Mouse (Mus musculus) fibroblast of lung, adult 2 months (primary cell): Measurements from ENCODE around the gene 1700029I15Rik.
A peak's percentile ranks its signal among the peaks of the same experiment; 100 is the strongest.
"Not testable (repeated sequence)": the region's sequence is repeated elsewhere in the genome, so short reads cannot be mapped to it uniquely, and the experiment has no call there.

Experiments
- DNase-seq: peaks from one replicate; pipeline ENCODE4 v3.0.0-alpha.2; 2011; ENCODE audit warnings: low read depth

Gene 1700029I15Rik

GRCm38 (mm10) chr2:92392318-92393264 is 10.3 kb downstream of the 1700029I15Rik start:
- no peak for DNase-seq

DNA sequence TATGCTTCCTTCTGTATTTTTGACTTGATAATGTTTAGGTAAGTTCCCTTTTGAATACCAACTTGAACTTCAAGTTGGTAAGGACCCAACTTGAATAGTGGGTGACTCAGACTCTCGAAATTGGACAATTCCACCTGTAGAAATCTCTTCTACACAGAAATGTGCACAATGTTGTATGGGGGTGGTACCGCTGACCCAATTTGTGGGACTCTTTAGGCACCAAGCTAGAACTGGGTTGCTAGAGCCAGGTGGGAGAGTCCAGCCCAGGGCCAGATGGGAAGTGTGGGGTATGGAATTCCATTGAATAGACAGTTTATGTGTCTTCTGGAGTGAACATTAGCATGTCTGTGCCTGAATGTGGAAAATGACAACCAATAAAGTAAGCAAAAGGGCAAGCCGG is 13.2 kb downstream of the 1700029I15Rik start:
- no peak for DNase-seq

GRCm38 (mm10) chr2:92397436-92397835 is 15.1 kb downstream of the 1700029I15Rik start:
- no peak for DNase-seq

GRCm38 (mm10) chr2:92399877-92400276 is 17.5 kb downstream of the 1700029I15Rik start:
- DNase-seq = not testable (repeated sequence)

- no peak for DNase-seq
Measured at GRCm38 (mm10) chr2:92400682-92401081, 18.3 kb downstream of the 1700029I15Rik start.

- no peak for DNase-seq
Measured at GRCm38 (mm10) chr2:92401091-92401561, 18.8 kb downstream of the 1700029I15Rik start, which contains the start of gene Mapk8ip1. Mapk8ip1 (minus strand) TSS chr2:92401263.

GRCm38 (mm10) chr2:92402591-92403326 is 20.4 kb downstream of the 1700029I15Rik start:
- DNase-seq = no peak

GRCm38 (mm10) chr2:92403776-92404319 is 21.5 kb downstream of the 1700029I15Rik start:
- no peak for DNase-seq

GRCm38 (mm10) chr2:92404737-92405136 is 22.4 kb downstream of the 1700029I15Rik start:
- no peak for DNase-seq

DNA sequence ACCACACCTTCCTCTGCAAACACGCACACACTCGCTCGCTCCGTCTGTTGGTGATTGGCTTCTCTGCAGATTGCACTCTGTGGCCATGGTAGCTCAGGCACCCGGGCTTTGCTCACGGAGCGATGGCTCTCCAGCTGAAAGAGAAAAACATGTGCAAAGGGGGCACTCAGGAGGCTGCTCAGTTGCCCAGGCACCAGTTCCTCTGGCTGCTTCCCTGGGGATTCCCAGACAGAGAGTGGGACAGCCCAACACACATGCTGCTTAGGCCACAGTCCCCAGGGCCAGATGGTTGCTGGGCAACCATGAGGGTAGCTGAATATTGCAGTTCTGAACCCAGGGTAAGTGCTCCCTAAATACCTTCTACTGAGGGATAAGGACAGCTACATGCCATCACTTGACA is 23.3 kb downstream of the 1700029I15Rik start:
- no peak for DNase-seq

GRCm38 (mm10) chr2:92408309-92409045 is 26.1 kb downstream of the 1700029I15Rik start:
- DNase-seq = no peak

DNA sequence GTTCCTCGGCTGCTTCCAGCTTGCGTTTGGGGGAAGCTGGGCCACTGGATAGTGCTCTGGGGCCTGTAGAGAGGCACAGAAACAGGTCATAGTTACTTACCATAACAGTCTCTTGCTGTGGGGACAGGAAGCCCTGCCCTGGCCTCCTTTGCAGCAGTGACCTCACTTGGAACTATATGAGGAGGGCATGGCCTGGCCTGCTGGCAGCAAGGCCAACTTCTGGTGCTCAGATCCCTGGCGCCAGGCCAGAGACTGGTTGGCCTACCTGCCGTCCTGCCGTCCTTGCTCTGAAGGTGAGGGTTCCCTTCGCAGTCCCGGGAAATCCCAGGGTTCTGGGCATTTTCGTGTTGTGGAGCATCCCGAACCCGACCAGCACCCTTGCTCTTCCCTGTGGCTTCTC is 29.4 kb downstream of the 1700029I15Rik start:
- no peak for DNase-seq

- DNase-seq = no peak
Measured at GRCm38 (mm10) chr2:92421723-92422387, 39.5 kb downstream of the 1700029I15Rik start.

GRCm38 (mm10) chr2:92422388-92423135 is 40.2 kb downstream of the 1700029I15Rik start:
- no peak for DNase-seq

GRCm38 (mm10) chr2:92423156-92423555 is 40.8 kb downstream of the 1700029I15Rik start:
- DNase-seq = no peak

DNA sequence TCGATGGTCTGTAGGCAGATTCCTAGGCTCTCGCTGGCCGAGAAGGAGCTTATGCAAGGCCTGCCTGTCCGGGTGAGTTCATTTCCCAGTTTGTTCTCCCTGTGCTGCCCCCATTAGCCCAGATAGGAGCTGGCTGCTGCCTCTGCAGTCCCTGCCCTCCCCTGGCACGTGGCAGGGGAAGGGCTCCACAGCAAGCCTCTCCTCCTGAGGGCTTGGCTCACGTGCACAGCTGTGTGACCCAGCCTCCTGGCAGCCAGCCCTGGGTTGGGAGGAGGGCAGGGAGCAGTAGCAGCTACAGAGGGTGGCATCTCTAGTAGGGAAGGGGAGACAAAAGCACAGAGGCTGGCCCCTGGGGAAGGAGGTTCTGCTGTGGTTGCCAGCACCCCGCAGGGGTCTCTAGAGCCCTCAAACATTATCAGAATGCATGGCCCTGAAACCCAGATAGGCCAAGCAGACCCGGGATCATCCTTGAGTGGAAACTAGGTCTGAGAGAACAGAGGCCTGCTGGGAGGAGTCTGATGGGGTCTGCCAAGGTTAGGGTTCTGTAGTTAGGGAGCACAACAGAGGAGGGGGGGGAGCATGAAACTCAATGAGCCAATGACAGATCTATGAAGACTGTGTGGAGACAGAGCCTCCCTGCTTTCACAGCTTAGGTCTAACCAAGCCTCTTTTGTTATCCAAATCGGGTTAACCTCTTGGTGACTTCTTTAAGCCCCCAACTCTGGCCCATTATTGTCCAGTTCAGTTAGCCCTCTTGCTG is 41.5 kb downstream of the 1700029I15Rik start:
- peak; percentile 86 for DNase-seq

DNA sequence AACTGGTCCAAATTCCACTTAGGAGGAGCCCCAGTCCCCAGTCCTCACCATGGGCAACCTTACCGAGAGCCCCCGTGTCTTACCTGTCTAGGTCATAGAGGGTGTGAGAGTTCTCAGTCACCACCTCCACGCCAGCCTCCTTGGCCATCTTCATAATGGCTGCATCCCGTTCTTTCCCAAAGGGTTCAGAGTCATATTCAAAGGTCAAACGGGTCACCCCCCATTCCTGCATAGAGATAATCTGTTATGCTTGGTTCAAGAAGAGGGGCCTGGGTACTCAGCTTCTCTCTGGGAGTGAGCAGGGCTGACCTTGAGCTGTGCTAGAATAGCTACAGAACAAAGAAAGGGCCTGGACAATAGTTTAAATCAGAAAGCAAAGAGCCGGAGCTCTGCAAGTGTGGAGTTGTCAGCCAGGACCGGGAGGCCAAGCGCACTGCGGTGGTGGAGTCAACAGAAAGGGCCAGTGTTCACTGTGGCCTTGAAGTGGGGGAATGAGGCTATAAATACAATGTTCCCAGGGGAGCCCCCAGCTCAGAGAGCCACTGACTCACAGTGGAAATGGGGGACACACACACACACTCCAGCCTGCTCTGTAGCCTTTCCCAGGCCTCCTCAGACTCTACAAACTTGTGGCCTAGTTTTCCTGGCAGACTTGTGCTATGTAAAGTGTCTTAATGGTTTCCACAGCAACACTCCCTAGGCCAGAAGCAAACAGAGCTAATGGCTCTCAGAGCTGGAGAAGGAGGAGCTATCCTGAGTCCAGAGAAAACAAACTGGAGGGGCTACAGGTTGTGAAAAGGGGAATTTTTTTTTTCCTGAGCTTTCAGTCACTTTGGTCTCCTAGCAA is 42.3 kb downstream of the 1700029I15Rik start:
- DNase-seq = peak; percentile 95

GRCm38 (mm10) chr2:92425366-92425765 is 43.0 kb downstream of the 1700029I15Rik start:
- DNase-seq = no peak

GRCm38 (mm10) chr2:92426426-92426825 is 44.1 kb downstream of the 1700029I15Rik start:
- DNase-seq = peak; percentile 93
